8 mouse cellular contexts compared by ENCODE assay signal in the genomic region with DNA sequence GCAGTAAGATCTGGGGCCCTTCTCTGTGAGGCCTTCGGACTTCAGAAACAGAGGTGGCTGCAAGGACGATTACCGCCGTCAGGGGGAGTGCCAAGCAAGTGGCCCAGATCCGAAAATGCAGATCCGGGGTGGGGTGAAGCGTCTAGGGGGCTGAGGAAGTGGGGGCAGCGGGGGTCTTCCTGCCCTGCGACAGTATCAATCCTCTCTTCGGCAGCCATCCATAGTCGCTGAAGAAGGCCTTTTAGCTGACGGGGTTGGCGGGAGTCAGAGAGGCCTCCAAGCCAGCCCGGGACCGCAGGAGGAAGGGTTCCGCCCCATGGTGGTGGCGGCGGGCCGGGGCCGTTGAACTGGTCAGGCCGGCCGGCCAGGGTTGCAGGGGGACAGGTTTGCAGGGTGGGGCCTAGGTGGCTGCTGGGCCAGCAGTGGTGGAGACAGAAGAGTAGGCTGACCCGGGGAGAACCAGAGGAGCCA. TPM values are rescaled to one million over a fixed set of nuclear protein-coding genes. Genes with fewer than 3 reads are reported as not detected.
DNase-seq lines count a peak whose midpoint lies in the region; ATAC-seq and TF ChIP-seq lines count a peak whose summit lies in the region.

No protein-coding gene starts in this region.

- no peaks in the 10 kb centered on the region for H3K9me3 ChIP-seq in intestine, embryonic 16.5 days (ENCODE audit: control insufficient read depth, low read length)
- no peaks in the 10 kb centered on the region for H3K9me3 ChIP-seq in liver, postnatal 0 days (ENCODE audit: low read length)
- no peaks in the 10 kb centered on the region for H3K9me3 ChIP-seq in neural tube, embryonic 11.5 days (ENCODE audit: control insufficient read depth, low read length)

- H3K36me3 ChIP-seq in intestine, embryonic 16.5 days (ENCODE audit: control insufficient read depth, insufficient read depth, low read length), result no peaks in the 10 kb centered on the region
- H3K36me3 ChIP-seq in liver, postnatal 0 days (replicated peaks; ENCODE audit: insufficient read depth, low read length), result no peaks in the 10 kb centered on the region
- no peaks in the 10 kb centered on the region for H3K36me3 ChIP-seq in neural tube, embryonic 11.5 days (ENCODE audit: control insufficient read depth, insufficient read depth, low read length)

- H3K4me1 ChIP-seq in cortical plate, adult 2 months (ENCODE audit: control insufficient read depth, insufficient read depth, low read length), result peaks cover 2% of the 10 kb centered on the region
- H3K4me1 ChIP-seq in intestine, embryonic 16.5 days (ENCODE audit: control insufficient read depth, insufficient read depth, low read length), result peaks cover 3% of the 10 kb centered on the region
- no peaks in the 10 kb centered on the region; the same call in 1 of the 2 replicates for H3K4me1 ChIP-seq in liver, postnatal 0 days (ENCODE audit: insufficient read depth)
- H3K4me1 ChIP-seq in neural tube, embryonic 11.5 days (ENCODE audit: control insufficient read depth, insufficient read depth, low read length), result no peaks in the 10 kb centered on the region

- peak overlapping the region; percentile 29 for H3K4me3 ChIP-seq in cortical plate, adult 2 months (ENCODE audit: insufficient read depth, low read length)
- H3K4me3 ChIP-seq in intestine, embryonic 16.5 days (ENCODE audit: low read length), result peak overlapping the region; percentile 51
- H3K4me3 ChIP-seq in liver, postnatal 0 days (ENCODE audit: low read depth, low read length), result peak overlapping the region; percentile 47
- peak overlapping the region; percentile 38 for H3K4me3 ChIP-seq in neural tube, embryonic 11.5 days (ENCODE audit: low read depth, low read length)

- H3K27me3 ChIP-seq in intestine, embryonic 16.5 days (replicated peaks; ENCODE audit: control insufficient read depth, insufficient read depth, low read length), result no peaks in the 10 kb centered on the region
- peaks cover 3% of the 10 kb centered on the region; the same call in 1 of the 2 replicates for H3K27me3 ChIP-seq in liver, postnatal 0 days (ENCODE audit: insufficient read depth, low read length)
- no peaks in the 10 kb centered on the region for H3K27me3 ChIP-seq in neural tube, embryonic 11.5 days (ENCODE audit: control insufficient read depth, insufficient read depth, low read length)

- 21% methylated on average over 23 of the region's 23 CpGs for WGBS in intestine, embryonic 16.5 days
- 16% methylated on average over 20 of the region's 23 CpGs for WGBS in liver, postnatal 0 days (ENCODE audit: insufficient replicate concordance)
- WGBS in neural tube, embryonic 11.5 days, result 11% methylated on average over 22 of the region's 23 CpGs

- TF ChIP-seq EP300 in liver, postnatal 0 days (IDR thresholded peaks at IDR 0.05; ENCODE audit: low read depth), result no peak

- H3K4me2 ChIP-seq in intestine, embryonic 16.5 days (ENCODE audit: low read depth, low read length), result peak overlapping the region; percentile 59
- peak overlapping the region; percentile 72 for H3K4me2 ChIP-seq in liver, postnatal 0 days (ENCODE audit: low read depth, low read length)
- H3K4me2 ChIP-seq in neural tube, embryonic 11.5 days (ENCODE audit: low read depth), result peak overlapping the region; percentile 49

- no peak overlapping the region for H3K27ac ChIP-seq in cortical plate, adult 2 months (ENCODE audit: insufficient read depth, low read length)
- H3K27ac ChIP-seq in intestine, embryonic 16.5 days (ENCODE audit: low read length), result no peak overlapping the region
- H3K27ac ChIP-seq in liver, postnatal 0 days (ENCODE audit: low read depth), result no peak overlapping the region
- H3K27ac ChIP-seq in neural tube, embryonic 11.5 days (ENCODE audit: low read depth, low read length), result no peak overlapping the region

- DNase-seq in right cerebral cortex, postnatal 14 days, result peak; percentile 40
- DNase-seq in right cerebral cortex, adult 2 months (ENCODE audit: low spot score in 2 of 2), result no peak
- peak; percentile 35 to 53 for DNase-seq in gastrocnemius, postnatal 4 days (ENCODE audit: low spot score in 2 of 2)
- peak; percentile 63 for DNase-seq in liver, postnatal 0 days
- peak; percentile 63 for DNase-seq in neural tube, embryonic 11.5 days (ENCODE audit: low spot score)
- DNase-seq in thymus, adult 18-20 months, result peak; percentile 35 to 47

- no peak for TF ChIP-seq POLR2A in cortical plate, adult 2 months (IDR thresholded peaks at IDR 0.05; ENCODE audit: extremely low read depth, insufficient read depth, low read length)

- peak overlapping the region; percentile 73 for H3K9ac ChIP-seq in intestine, embryonic 16.5 days (ENCODE audit: low read depth, low read length)
- peak overlapping the region; percentile 51; the same call in 1 of the 2 replicates for H3K9ac ChIP-seq in liver, postnatal 0 days (replicated peaks)
- peak overlapping the region; percentile 48 for H3K9ac ChIP-seq in neural tube, embryonic 11.5 days (ENCODE audit: low read length)

- peak; percentile 40; the same call in 1 of the 2 replicates for ATAC-seq in intestine, embryonic 16.5 days
- peak; percentile 35; the same call in 1 of the 2 replicates for ATAC-seq in liver, postnatal 0 days
- ATAC-seq in neural tube, embryonic 11.5 days (ENCODE audit: insufficient read depth, low FRiP score, low TSS enrichment), result no peak

- peak; percentile 35; the same call in 1 of the 2 replicates for TF ChIP-seq CTCF in cortical plate, adult 2 months (IDR thresholded peaks at IDR 0.05; ENCODE audit: extremely low read depth, insufficient read depth, low read length)
- TF ChIP-seq CTCF in liver, postnatal 0 days (IDR thresholded peaks at IDR 0.05; ENCODE audit: low read depth), result peak; percentile 70

RNA-seq across cellular contexts. Expression of gene Dlg3, which starts 6.9 kb away (rescaled TPM):
- 86.4 and 94.7 TPM in 2 replicates for polyA plus RNA-seq in cortical plate, adult 2 months (2012; rRNA removed)
- 1 to 10 TPM; 4.8 to 7.7 TPM for total RNA-seq in gastrocnemius, postnatal 4 days (2021)
- polyA plus RNA-seq in intestine, embryonic 16.5 days (2015; fragmentation: Nextera tagmentation; extraction: Ambion mirVana), result 8.5 and 11.0 TPM in 2 replicates
- 0.42 and 0.43 TPM in 2 replicates for polyA plus RNA-seq in liver, postnatal 0 days (2015; fragmentation: Nextera tagmentation; extraction: Ambion mirVana)
- polyA plus RNA-seq in neural tube, embryonic 11.5 days (2014; fragmentation: Nextera tagmentation; extraction: Ambion mirVana), result 4.8 and 5.1 TPM in 2 replicates

RNA-seq across cellular contexts. Expression of gene Gdpd2, which starts 44.7 kb away (rescaled TPM):
- polyA plus RNA-seq in cortical plate, adult 2 months (2012; rRNA removed), result 11.8 and 14.4 TPM in 2 replicates
- total RNA-seq in gastrocnemius, postnatal 4 days (2021), result 1 to 10 TPM; 1.6 to 1.8 TPM
- 1.5 and 1.8 TPM in 2 replicates for polyA plus RNA-seq in intestine, embryonic 16.5 days (2015; fragmentation: Nextera tagmentation; extraction: Ambion mirVana)
- 0.04 TPM in 1 of 2 replicates, not detected in the other for polyA plus RNA-seq in liver, postnatal 0 days (2015; fragmentation: Nextera tagmentation; extraction: Ambion mirVana)
- 7.0 and 8.0 TPM in 2 replicates for polyA plus RNA-seq in neural tube, embryonic 11.5 days (2014; fragmentation: Nextera tagmentation; extraction: Ambion mirVana)

Comparison
In these comparisons a context has a peak if more than half of its experiments do, and no peak if none do; other contexts are left out.
1. DNase-seq: peak in right cerebral cortex, postnatal 14 days (single experiment), gastrocnemius, postnatal 4 days (2 of 2), liver, postnatal 0 days (single experiment), neural tube, embryonic 11.5 days (single experiment) and thymus, adult 18-20 months (2 of 2); none in right cerebral cortex, adult 2 months (0 of 2).
2. Peak in every context shown above with its lines, with median percentiles within 50 percentile points of each other: H3K4me3 ChIP-seq, H3K4me2 ChIP-seq and H3K9ac ChIP-seq.